Mouse (Mus musculus): ENCODE data around the gene D630023F18Rik. TPM values are rescaled to one million over a fixed set of nuclear protein-coding genes. Genes with fewer than 3 reads are reported as not detected.

D630023F18Rik gene
- polyA plus RNA-seq, 1 experiment from 2014 or later = 3.1 TPM

DNA sequence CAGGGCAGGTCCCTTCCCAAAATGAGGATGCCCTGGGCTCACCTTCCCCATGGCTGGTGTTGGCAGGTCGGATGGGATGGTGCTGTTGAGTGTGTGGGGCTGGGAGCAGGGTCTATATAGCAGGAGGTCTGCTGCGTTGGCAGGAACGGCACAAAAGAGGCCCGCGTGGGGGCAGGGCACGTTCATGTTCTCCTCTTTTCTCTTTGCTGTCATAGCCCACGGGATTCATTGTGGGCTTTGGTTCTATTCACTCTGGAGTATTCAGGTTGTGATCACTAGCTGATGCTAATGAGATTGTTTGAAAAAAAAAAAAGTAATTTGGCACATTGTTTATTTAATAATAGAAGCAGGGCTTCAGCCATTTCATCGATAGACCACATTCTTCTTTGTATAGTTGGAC lies 59.7 kb downstream of the D630023F18Rik start, which contains the start of gene Crygd:
Gene Crygd, minus strand, starts transcription at position 101 of the 400 bp plus-strand sequence.
- ATAC-seq = no peak
- Histone ChIP-seq H3K9ac (ENCODE audit: low read depth, low read length) (no peak within 1 kb of the TSS), H3K4me1 (ENCODE audit: control insufficient read depth, insufficient read depth, low read length) (no peaks in the 10 kb centered on the region), H3K4me2 (ENCODE audit: low read length) (no peak within 1 kb of the TSS), H3K9me3 (replicated peaks; ENCODE audit: control insufficient read depth, low read length, poor library complexity, severe bottlenecking) (no peaks in the 10 kb centered on the region), H3K36me3 (ENCODE audit: control insufficient read depth, insufficient read depth, low read length) (no peaks in the 10 kb centered on the region), H3K27ac (ENCODE audit: low read length) (no peak within 1 kb of the TSS), H3K4me3 (ENCODE audit: low read depth, low read length) (no peak within 1 kb of the TSS), H3K27me3 (ENCODE audit: control insufficient read depth, insufficient read depth, low read depth, low read length) (no peaks in the 10 kb centered on the region)
- WGBS = 56% methylated on average over 8 of the region's 8 CpGs

Other genes starting within 250 kb of the D630023F18Rik start
- 10.4 and 12.8 TPM in 2 replicates for gene Plekhm3, start 166.4 kb downstream of the D630023F18Rik start, polyA plus RNA-seq (2015; fragmentation: Nextera tagmentation; extraction: Ambion mirVana)
- gene Akr1cl, start 90.5 kb downstream of the D630023F18Rik start, polyA plus RNA-seq (2015; fragmentation: Nextera tagmentation; extraction: Ambion mirVana) = not detected in 2 replicates
- not detected in 2 replicates for gene Cryge, start 72.1 kb downstream of the D630023F18Rik start, polyA plus RNA-seq (2015; fragmentation: Nextera tagmentation; extraction: Ambion mirVana)
- 0.33 TPM in 1 of 2 replicates, not detected in the other for gene Crygd, start 59.8 kb downstream of the D630023F18Rik start, polyA plus RNA-seq (2015; fragmentation: Nextera tagmentation; extraction: Ambion mirVana)
- not detected in 2 replicates for gene Crygc, start 49.5 kb downstream of the D630023F18Rik start, polyA plus RNA-seq (2015; fragmentation: Nextera tagmentation; extraction: Ambion mirVana)
- gene Crygb, start 40.9 kb downstream of the D630023F18Rik start, polyA plus RNA-seq (2015; fragmentation: Nextera tagmentation; extraction: Ambion mirVana) = not detected in 2 replicates
- not detected in 2 replicates for gene Cryga, start 19.8 kb downstream of the D630023F18Rik start, polyA plus RNA-seq (2015; fragmentation: Nextera tagmentation; extraction: Ambion mirVana)
- gene Gm28845, start 3.7 kb downstream of the D630023F18Rik start, polyA plus RNA-seq (2015; fragmentation: Nextera tagmentation; extraction: Ambion mirVana) = not detected in 2 replicates
- 553 and 565 TPM in 2 replicates for gene Idh1, start 63.3 kb upstream of the D630023F18Rik start, polyA plus RNA-seq (2015; fragmentation: Nextera tagmentation; extraction: Ambion mirVana)
- 9.8 and 12.4 TPM in 2 replicates for gene Pikfyve, start 63.5 kb upstream of the D630023F18Rik start, polyA plus RNA-seq (2015; fragmentation: Nextera tagmentation; extraction: Ambion mirVana)
- gene Pth2r, start 158.8 kb upstream of the D630023F18Rik start, polyA plus RNA-seq (2015; fragmentation: Nextera tagmentation; extraction: Ambion mirVana) = 2.2 and 2.5 TPM in 2 replicates